Mouse (Mus musculus): ENCODE results near the gene Fam206a.

The Fam206a gene

DNA sequence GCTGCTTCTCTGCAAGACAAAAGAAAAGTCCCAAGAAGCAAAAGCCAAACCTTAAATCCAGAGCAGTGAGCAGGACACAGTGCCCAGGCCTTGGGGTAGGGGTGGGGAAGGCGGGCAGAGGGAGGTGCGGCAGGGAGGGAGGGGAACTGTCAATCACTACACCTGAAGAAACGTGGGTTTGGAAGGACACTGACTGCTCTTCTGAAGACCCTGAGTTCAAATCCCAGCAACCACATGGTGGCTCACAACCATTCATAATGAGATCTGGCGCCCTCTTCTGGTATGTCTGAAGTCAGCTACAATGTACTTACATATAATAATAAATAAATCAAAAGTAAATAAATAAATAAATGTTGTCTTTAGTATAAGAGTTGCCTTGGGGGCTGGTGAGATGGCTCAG, 42.8 kb downstream of the Fam206a start:
- no peak for DNase-seq (ENCODE audit: low spot score)

- DNase-seq (ENCODE audit: low spot score), result peak; percentile 35
These were observed 43.9 kb downstream of the Fam206a start for GRCm38 (mm10) chr4:56845896-56846533.

DNA sequence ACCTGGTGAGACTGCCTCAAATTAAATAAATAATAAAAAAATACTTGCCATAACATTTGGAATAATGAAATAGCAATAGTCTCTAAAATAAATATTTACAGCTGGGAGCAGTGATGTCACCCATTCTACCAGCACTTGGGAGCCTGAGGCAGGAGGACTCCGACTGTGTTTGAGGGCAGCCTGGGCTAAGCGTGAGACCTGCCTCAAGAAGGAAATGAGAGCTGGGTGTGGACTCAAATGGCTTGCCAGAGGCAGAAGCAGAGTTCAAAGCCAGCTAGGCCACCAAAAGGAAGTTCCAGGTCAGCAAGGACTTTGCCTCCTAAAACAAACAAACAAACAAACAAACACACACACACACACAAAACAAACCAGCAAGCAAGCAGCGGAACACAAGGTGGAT, 45.3 kb downstream of the Fam206a start:
- DNase-seq (ENCODE audit: low spot score), result no peak

DNA sequence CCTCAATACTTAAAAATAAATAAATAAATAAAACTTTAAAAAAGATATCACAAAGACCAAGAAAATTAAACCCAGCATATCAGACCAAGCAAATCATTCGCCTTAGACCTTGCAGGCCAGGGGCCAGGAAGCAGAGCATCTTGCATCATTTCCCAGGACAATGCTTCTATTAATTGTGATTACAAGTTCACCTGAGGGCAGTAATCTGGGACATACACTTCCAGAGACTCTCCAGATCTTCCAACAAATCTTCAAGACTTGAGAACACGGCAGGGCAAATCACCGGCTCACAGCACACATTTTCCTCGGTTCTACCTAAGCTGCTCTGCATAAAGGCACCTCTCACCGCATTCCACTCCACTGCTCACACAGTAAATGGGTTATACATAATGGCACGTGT, 45.9 kb downstream of the Fam206a start:
- DNase-seq (ENCODE audit: low spot score), result no peak

DNA sequence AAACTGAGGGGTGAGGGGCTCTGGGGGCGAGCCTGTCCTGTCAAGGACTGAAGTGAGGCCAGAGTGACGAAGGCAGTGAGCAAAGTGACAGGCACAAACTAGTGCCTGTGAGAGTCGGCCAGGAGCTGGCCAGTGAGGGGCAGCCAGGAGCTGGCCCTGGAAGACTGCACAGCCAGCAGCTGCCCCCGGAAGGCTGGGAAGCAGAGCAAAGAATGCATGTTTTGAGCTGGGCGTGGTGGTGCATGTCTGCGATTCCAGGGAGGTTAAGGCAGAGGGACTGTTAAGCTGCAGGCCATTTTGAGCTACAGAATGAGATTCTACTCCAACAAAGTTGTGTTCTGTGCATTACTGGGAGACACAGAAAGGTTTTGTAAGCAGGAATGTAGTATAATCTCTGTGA, 48.6 kb downstream of the Fam206a start:
- peak; percentile 69 for DNase-seq (ENCODE audit: low spot score)

- DNase-seq (ENCODE audit: low spot score), result no peak
These were observed 53.8 kb downstream of the Fam206a start for GRCm38 (mm10) chr4:56855935-56856334.

DNA sequence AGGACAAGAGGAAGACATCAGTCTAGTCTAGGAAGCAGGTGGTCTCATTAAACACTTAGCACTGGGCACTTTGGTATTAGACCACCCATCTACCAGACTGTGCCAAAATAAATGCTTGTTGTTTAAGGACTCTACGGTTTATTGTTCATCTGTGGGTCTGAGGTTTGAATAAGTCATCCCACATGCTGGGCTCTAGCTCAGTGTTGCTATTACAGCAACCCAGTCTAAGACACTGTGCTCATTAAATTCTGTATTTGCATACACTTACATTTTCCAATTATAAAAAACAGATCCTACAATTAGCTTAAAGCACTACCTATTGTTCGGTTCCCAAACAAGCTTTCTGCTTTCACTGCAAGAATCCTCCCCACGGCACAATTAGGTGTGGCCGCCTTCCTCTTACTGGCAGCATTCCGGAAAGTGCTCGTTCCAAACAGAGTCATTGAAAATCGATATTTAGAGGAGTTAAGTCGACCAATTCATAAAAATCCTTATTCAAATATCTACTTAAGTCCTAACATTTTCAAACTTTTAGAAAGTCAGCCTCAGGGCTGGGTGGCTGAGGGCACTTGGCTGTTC, 54.3 kb downstream of the Fam206a start:
- DNase-seq (ENCODE audit: low spot score), result no peak

DNA sequence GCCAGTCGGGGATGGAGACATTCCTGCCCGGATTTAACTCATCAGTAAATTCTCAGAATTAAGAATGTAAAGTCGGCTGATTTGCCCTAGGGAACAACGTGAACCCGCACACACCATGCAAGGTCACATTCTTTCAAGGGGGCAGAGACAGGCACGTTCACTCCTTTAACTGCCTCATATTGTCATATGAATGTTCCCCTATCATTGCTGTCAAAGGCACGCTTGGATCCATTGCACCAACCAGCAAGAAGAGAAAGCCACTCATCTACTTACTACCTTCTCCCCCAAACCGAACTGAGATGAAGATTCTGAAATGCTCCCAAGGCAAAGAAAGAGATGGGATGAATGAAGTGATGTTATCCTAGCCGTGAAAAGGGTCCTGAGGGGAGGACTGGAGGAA, 56.6 kb downstream of the Fam206a start:
- DNase-seq (ENCODE audit: low spot score), result no peak

Data from yolk sac, embryonic 10.5 days (tissue).